Mouse (Mus musculus) E14TG2a.4 (cell line): ENCODE data around the gene Atrnl1.

ENCODE experiments used
- H3K27me3 ChIP-seq: 2 replicates; pipeline ENCODE4 v1.6.1; 2014; ENCODE audit warnings: low read length, control low read depth; ENCODE audit not compliant: insufficient read depth
- H3K36me3 ChIP-seq: 2 replicates; pipeline ENCODE4 v1.6.1; 2014; ENCODE audit warnings: low read length, control low read depth; ENCODE audit not compliant: insufficient read depth
- H3K4me1 ChIP-seq: replicated peaks from 2 replicates; pipeline ENCODE4 v1.6.1; 2014; ENCODE audit warnings: low read depth, low read length, control low read depth
- H3K4me3 ChIP-seq: replicated peaks from 2 replicates; pipeline ENCODE4 v1.5.1; 2014; ENCODE audit warnings: mild to moderate bottlenecking, low read length
- H3K9me3 ChIP-seq: 2 replicates; pipeline ENCODE4 v1.6.1; 2014; ENCODE audit warnings: low read length, control low read depth
- CTCF ChIP-seq: conservative IDR thresholded peaks from 2 replicates; pipeline ENCODE4 v1.5.1; 2014; ENCODE audit warnings: low read length
- NANOG ChIP-seq: IDR thresholded peaks from 2 replicates; pipeline ENCODE4 v1.6.1; 2014; ENCODE audit warnings: borderline replicate concordance, low read length, mixed read lengths
- POU5F1 ChIP-seq: IDR thresholded peaks from 2 replicates; pipeline ENCODE4 v1.6.1; 2014; ENCODE audit warnings: low read length, borderline replicate concordance

The Atrnl1 gene

GRCm38 (mm10) chr19:58065001-58065314 is 454.1 kb downstream of the Atrnl1 start:
- H3K36me3 ChIP-seq, result no peaks in the 10 kb centered on the region
- peaks cover 48% of the 10 kb centered on the region for H3K4me1 ChIP-seq
- H3K4me3 ChIP-seq, result peak overlapping the region; percentile 4; the same call in 1 of the 2 replicates
- H3K9me3 ChIP-seq, result no peaks in the 10 kb centered on the region
- H3K27me3 ChIP-seq, result no peaks in the 10 kb centered on the region
- TF ChIP-seq POU5F1 (no peak), NANOG (no peak), CTCF (no peak)

GRCm38 (mm10) chr19:58065514-58065913 is 454.7 kb downstream of the Atrnl1 start:
- H3K27me3 ChIP-seq, result no peaks in the 10 kb centered on the region
- H3K4me3 ChIP-seq, result no peak overlapping the region
- TF ChIP-seq NANOG, result no peak
- no peak for TF ChIP-seq POU5F1
- no peak for TF ChIP-seq CTCF
- peaks cover 43% of the 10 kb centered on the region for H3K4me1 ChIP-seq
- H3K36me3 ChIP-seq, result no peaks in the 10 kb centered on the region
- H3K9me3 ChIP-seq, result no peaks in the 10 kb centered on the region

- no peaks in the 10 kb centered on the region for H3K27me3 ChIP-seq
- no peak overlapping the region for H3K4me3 ChIP-seq
- no peaks in the 10 kb centered on the region for H3K36me3 ChIP-seq
- peaks cover 33% of the 10 kb centered on the region for H3K4me1 ChIP-seq
- H3K9me3 ChIP-seq, result no peaks in the 10 kb centered on the region
- no peak for TF ChIP-seq NANOG
- TF ChIP-seq POU5F1, result no peak
- TF ChIP-seq CTCF, result no peak
Observed at GRCm38 (mm10) chr19:58068114-58068513, 457.3 kb downstream of the Atrnl1 start.

GRCm38 (mm10) chr19:58068958-58069357 is 458.1 kb downstream of the Atrnl1 start:
- Histone ChIP-seq H3K9me3 (no peaks in the 10 kb centered on the region), H3K4me1 (peaks cover 25% of the 10 kb centered on the region), H3K36me3 (no peaks in the 10 kb centered on the region), H3K27me3 (no peaks in the 10 kb centered on the region), H3K4me3 (no peak overlapping the region)
- TF ChIP-seq NANOG (no peak), POU5F1 (no peak), CTCF (no peak)

GRCm38 (mm10) chr19:58072404-58072803 is 461.6 kb downstream of the Atrnl1 start:
- Histone ChIP-seq H3K4me1 (0 out of 2 replicates have a peak, but pooled peaks cover 3% of the 10 kb centered on the region), H3K9me3 (no peaks in the 10 kb centered on the region), H3K36me3 (no peaks in the 10 kb centered on the region), H3K4me3 (no peak overlapping the region), H3K27me3 (0 out of 2 replicates have a peak, but pooled peaks cover 2% of the 10 kb centered on the region)
- TF ChIP-seq POU5F1 (no peak), CTCF (peak; percentile 19), NANOG (no peak)

- 0 out of 2 replicates have a peak, but pooled peaks cover 3% of the 10 kb centered on the region for H3K4me1 ChIP-seq
Observed at GRCm38 (mm10) chr19:58072846-58073245, 462.0 kb downstream of the Atrnl1 start.

GRCm38 (mm10) chr19:58075252-58075651 is 464.4 kb downstream of the Atrnl1 start:
- 0 out of 2 replicates have a peak, but pooled peaks cover 2% of the 10 kb centered on the region for H3K27me3 ChIP-seq

More at GRCm38 (mm10) chr19:58072846-58073245, 462.0 kb downstream of the Atrnl1 start:
- H3K36me3 ChIP-seq, result no peaks in the 10 kb centered on the region
- no peaks in the 10 kb centered on the region for H3K9me3 ChIP-seq
- no peak overlapping the region for H3K4me3 ChIP-seq
- 0 out of 2 replicates have a peak, but pooled peaks cover 2% of the 10 kb centered on the region for H3K27me3 ChIP-seq
- TF ChIP-seq CTCF (no peak), NANOG (no peak), POU5F1 (no peak)

GRCm38 (mm10) chr19:58076961-58077371 is 466.1 kb downstream of the Atrnl1 start:
- H3K4me1 ChIP-seq, result 0 out of 2 replicates have a peak, but pooled peaks cover 3% of the 10 kb centered on the region
- 0 out of 2 replicates have a peak, but pooled peaks cover 2% of the 10 kb centered on the region for H3K27me3 ChIP-seq
- H3K9me3 ChIP-seq, result no peaks in the 10 kb centered on the region
- H3K36me3 ChIP-seq, result no peaks in the 10 kb centered on the region
- TF ChIP-seq CTCF (no peak), POU5F1 (no peak), NANOG (no peak)
- no peak overlapping the region for H3K4me3 ChIP-seq

More at GRCm38 (mm10) chr19:58075252-58075651, 464.4 kb downstream of the Atrnl1 start:
- H3K4me1 ChIP-seq, result 0 out of 2 replicates have a peak, but pooled peaks cover 3% of the 10 kb centered on the region
- no peaks in the 10 kb centered on the region for H3K9me3 ChIP-seq
- TF ChIP-seq POU5F1 (no peak), CTCF (no peak), NANOG (no peak)
- H3K36me3 ChIP-seq, result no peaks in the 10 kb centered on the region
- H3K4me3 ChIP-seq, result no peak overlapping the region
